Mouse (Mus musculus) cortical plate, adult 2 months (tissue): ENCODE results near the gene Uprt.

Experiments
- CTCF ChIP-seq: fragments of 200-500 bp; IDR thresholded peaks from 2 replicates; pipeline ENCODE4 v1.5.1; 2011; ENCODE audit warnings: mild to moderate bottlenecking, control low read depth, low read length; ENCODE audit not compliant: insufficient read depth; ENCODE audit errors: extremely low read depth
- POLR2A ChIP-seq: fragments of 200-500 bp; IDR thresholded peaks from 2 replicates; pipeline ENCODE4 v1.6.1; 2011; ENCODE audit warnings: mild to moderate bottlenecking, low read length, control low read depth; ENCODE audit not compliant: insufficient read depth; ENCODE audit errors: extremely low read depth

DNA sequence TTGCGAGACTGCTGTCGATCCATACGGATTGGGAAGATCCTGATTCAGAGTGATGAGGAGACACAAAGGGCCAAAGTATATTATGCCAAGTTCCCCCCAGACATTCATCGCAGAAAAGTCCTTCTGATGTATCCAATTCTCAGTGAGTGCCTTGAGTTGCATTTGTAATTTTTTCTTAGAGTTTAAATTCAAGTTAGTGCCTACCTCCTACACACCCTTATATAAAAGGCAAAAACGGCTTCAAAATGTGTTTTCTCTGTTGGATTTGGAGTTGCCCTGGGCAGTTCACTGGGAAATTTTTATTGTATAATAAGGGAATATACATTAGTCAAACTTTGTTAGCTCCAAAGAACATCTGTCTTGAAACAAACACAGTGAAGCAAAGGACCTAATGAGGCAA is 19.1 kb downstream of the Uprt start:
- TF ChIP-seq POLR2A: no peak
- no peak for TF ChIP-seq CTCF
